Mouse (Mus musculus) embryo, embryonic 10 days (tissue): ENCODE results near the gene Cradd.

Source experiments
- DNase-seq: peaks from one replicate; pipeline ENCODE4 v3.0.0-alpha.2; 2015; ENCODE audit warnings: low spot score

Gene Cradd

DNA sequence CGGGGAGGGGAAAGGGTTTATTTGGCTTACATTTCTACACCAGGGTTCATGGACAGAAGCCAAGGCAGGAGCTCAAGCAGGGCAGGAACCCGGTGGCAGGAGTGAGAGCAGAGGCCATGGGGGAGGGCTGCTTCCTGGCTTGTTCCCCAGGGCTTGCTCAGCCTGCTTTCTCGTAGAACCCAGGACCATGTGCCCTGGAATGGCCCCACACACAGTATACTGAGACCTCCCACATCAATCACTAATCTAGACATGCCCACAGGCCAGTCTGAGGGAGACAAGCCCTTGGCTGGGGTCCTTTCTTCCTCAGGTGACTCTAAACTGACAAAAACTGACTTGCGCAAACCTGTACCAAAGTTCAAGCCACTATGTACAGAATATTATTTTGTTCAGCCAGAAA lies 19.7 kb downstream of the Cradd start:
- DNase-seq = no peak

DNA sequence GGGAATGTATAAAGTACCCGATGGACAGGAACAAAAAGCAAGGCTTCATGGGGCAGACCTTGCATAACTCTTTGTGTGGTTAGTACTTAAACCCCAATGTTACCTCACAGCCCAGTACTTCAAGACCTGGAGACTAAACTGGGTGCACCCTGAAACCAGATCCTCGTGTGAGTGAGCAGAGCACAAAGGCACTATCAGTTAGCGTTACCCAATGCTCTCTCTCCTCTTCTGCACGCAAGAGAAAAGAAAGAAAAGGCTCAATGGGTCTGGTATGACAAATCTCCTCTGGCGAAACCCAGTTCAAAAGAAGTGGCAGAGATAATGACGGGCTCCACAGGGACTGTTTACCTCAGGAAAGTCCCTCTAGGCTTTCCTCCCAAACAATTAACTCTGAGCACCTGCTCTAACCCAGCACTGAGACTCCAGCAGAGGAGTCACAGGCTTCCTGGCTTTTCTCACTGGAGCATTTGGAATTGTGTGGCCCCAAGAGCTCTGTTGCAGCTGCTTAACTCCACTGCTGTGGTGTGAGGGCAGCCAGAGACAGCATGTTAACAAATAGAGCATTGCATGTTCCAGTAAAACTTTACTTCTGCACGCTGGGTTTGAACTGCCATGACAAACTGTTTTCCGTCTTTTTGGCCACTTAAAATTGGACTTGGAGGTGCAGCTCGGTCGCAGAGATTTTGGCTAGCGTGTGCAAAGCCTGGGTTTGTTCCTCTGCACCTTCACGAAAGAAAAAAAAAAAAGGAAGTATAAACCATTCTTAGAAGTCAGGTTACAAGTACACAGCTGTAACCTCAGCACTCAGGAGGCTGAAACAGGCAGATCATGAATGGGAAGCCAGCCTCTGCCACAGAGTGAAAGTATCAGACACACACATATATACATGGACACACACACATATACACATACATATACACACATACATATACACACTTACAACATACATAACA lies 21.4 kb downstream of the Cradd start:
- DNase-seq = no peak

- DNase-seq = no peak
These were observed 23.6 kb downstream of the Cradd start for GRCm38 (mm10) chr10:95300178-95300793.

DNA sequence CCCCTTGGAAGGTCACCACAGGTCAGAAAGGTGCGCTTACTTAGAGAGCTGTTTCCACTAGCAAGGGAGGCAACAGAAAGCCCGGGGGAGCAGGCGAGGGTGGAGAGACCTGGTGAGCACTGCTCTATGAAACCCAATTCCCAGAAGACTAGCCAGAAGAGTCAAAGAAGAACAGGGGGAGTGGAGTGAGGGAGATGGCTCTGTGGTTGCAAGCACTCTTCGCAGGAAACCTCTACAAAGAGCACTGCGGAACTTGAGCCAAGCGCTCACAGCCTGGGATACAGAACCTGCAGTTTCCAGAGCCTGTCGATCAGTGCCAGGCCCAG lies 24.2 kb downstream of the Cradd start:
- DNase-seq = no peak

DNA sequence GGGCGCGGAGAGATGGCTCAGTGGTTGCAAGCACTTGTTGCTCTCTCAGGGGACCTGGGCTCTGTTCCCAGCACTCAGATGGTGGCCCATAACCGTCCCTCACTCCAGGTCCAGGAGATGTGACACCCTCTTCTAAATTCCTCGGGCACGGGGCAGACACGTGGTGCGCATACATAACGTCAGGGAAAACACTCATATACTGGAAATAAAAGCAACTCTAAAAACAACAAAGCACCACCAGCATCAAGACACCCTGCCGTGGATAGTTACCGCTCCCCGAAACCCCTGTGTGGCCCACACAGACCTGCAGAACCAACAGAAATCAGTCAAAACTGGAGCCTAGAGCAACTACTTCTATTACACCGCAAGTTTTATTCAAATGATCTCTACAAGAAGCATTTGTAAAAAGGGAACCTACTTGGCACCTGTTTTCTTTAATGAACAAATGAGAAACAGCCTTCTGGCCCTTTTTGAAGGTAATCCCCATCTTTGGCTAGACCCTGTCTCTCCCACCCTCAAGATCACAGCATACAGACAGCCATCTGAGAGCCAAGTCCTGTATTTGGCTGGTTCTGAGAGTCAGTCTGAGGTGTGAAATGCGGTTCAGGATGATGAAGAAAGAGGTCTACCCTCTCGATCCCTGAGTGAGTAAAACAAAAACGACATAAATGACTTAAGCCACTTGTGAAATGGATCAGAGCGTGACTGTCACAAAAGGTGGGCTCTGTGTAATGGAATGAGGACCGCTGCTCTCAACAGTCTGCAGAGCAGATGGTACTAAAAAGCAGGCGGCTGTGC lies 24.7 kb downstream of the Cradd start:
- DNase-seq = no peak

- no peak for DNase-seq
These were observed 25.4 kb downstream of the Cradd start for GRCm38 (mm10) chr10:95298504-95298903.

GRCm38 (mm10) chr10:95297690-95298104 lies 26.2 kb downstream of the Cradd start:
- no peak for DNase-seq

DNA sequence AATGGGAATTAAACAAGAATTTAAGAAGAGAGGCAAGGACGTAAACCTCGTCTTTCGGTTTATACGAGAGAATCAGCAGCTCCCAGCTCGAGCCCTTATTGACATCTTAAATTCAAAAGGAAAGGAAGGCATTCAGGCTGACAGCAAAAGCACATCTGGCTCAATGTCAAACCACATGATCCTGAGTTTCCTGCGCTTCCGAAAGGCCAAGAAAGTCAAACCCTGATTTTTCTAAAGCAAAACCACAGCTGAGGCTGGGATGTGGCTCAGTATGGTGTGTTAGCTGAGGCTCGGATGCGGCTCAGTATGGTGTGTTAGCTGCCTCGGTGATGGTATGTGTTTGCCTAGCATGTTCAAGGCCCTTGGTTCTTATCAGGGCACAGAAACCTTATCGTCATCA lies 26.9 kb downstream of the Cradd start:
- no peak for DNase-seq

GRCm38 (mm10) chr10:95293261-95293660 lies 30.7 kb downstream of the Cradd start:
- no peak for DNase-seq

GRCm38 (mm10) chr10:95292269-95292668 lies 31.7 kb downstream of the Cradd start:
- DNase-seq = no peak

GRCm38 (mm10) chr10:95291133-95291876 lies 32.6 kb downstream of the Cradd start:
- no peak for DNase-seq

DNA sequence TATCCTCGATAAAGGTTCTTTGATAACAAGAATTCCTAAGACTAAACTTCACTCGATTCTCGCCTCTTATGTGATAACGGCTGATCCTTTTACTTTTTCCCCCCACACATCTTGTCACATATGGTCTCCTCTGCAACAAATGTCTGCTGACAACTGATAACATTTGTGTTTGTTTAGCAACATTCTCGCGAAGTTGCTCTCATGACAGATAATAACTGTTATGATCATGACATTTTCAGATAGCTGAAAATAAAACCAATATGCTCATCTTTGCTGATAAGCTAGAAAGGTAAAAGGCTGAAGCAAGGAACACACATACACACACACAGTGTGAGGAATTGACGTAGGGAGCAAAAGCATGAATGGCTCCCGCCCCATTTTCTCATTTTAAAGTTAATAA lies 34.1 kb downstream of the Cradd start:
- DNase-seq = no peak

DNA sequence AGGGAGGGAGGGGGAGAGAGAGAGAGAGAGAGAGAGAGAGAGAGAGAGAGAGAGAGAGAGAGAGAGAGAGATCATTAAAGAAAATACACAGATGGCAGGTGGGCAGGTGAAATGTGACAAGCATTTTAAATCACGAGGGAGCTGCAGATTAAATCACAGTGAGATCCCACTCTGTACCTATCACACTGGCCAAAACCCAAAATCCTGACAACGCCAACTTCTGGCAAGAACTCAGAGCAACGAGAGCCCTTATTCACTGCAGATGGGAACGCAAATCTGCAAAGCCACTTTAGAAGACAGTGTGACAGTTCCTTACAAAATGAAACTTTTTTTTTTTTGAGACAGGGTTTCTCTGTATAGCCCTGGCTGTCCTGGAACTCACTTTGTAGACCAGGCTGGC lies 35.7 kb downstream of the Cradd start:
- no peak for DNase-seq

GRCm38 (mm10) chr10:95287351-95287750 lies 36.6 kb downstream of the Cradd start:
- no peak for DNase-seq

- no peak for DNase-seq
These were observed 40.5 kb downstream of the Cradd start for GRCm38 (mm10) chr10:95283434-95283833.

GRCm38 (mm10) chr10:95281996-95282395 lies 41.9 kb downstream of the Cradd start:
- no peak for DNase-seq

DNA sequence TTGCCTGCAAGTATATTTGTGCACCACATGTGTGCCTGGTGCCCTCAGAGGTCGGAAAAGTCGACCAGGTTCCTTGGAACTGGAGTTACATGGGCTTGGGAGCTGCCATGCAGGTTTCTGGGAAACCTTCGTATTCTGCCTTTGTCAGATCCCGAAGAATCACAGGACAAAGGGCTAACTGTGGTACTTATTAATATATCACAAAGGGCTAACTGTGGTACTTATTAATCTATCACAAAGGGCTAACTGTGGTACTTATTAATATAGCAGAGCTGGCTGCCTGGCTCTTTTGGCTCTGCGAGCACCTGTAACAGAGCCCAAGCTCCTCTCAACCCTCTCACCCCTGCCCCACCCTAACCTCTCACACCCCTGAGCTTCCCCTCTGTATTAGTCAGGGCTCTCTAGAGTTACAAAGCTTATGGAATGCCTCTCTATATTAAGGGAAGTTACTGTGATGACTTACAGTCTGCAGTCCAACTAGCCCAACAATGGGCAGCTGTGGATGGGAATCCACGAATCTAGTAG lies 42.4 kb downstream of the Cradd start:
- DNase-seq = no peak

GRCm38 (mm10) chr10:95280327-95280726 lies 43.6 kb downstream of the Cradd start:
- no peak for DNase-seq

GRCm38 (mm10) chr10:95279459-95279858 lies 44.5 kb downstream of the Cradd start:
- DNase-seq = no peak

DNA sequence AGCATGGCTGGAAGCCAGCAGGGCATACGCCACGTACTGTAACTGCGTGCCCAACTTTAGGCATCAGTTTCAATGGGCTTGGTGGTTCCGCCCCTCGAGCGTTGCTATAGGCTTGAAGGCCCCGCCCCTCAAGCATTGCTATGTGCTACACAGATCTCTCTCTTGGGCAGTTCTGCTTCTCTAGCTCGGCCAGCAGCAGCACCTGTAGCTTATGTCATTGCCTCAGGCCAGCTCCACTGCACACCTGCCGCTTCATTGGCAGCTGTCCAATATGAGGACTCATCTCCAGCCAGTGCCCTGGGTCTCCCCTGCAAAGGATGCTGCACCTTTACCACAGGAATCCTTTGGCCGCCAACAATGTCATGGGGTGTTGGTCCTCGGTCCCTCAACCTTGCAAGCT lies 45.8 kb downstream of the Cradd start:
- no peak for DNase-seq

DNA sequence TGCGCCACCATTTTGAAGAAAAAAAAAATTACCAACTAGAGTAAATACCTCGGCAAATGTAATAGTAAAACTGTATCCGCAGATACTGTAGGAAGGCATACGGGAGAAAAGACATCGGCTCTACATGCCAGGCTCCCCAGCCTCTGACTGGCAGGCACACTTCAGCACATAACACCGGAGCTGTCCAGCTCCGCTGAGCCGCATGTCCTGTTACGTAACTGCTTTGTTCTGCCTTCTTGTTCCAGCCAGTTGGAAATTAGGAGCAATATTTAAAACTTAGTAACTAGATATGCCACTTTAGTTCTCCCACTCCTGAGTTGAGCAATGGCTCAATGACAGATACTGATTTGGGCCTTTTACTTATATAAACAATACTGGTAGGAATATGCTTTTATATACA lies 48.4 kb downstream of the Cradd start:
- no peak for DNase-seq

- no peak for DNase-seq
These were observed 50.7 kb downstream of the Cradd start for GRCm38 (mm10) chr10:95273226-95273625.
